Mouse (Mus musculus): Measurements from ENCODE around the gene Rela.

Gene Rela

GRCm38 (mm10) chr19:5637069-5638047 is at the start of gene Rela:
Rela (plus strand) TSS chr19:5637483.
- peak; percentile 90 to 92 for DNase-seq (ENCODE audit: low spot score in 2 of 2)

GRCm38 (mm10) chr19:5589159-5589558 is 48.1 kb upstream of the Rela start:
- DNase-seq (ENCODE audit: low spot score in 2 of 2): no peak

GRCm38 (mm10) chr19:5591888-5592287 is 45.4 kb upstream of the Rela start:
- no peak for DNase-seq (ENCODE audit: low spot score in 2 of 2)

- DNase-seq (ENCODE audit: low spot score in 2 of 2): no peak
Observed at GRCm38 (mm10) chr19:5599224-5599623, 38.1 kb upstream of the Rela start.

- DNase-seq (ENCODE audit: low spot score in 2 of 2): peak; percentile 79 to 86
Observed at GRCm38 (mm10) chr19:5601752-5602541, 35.3 kb upstream of the Rela start, which contains the start of gene Rnaseh2c. Rnaseh2c (plus strand) TSS chr19:5601873.

- no peak for DNase-seq (ENCODE audit: low spot score in 2 of 2)
Observed at GRCm38 (mm10) chr19:5603664-5604063, 33.6 kb upstream of the Rela start.

- peak in 1 of 2 experiments; percentile 34 for DNase-seq (ENCODE audit: low spot score in 2 of 2)
Observed at GRCm38 (mm10) chr19:5605126-5605525, 32.2 kb upstream of the Rela start.

- DNase-seq (ENCODE audit: low spot score in 2 of 2): no peak
Observed at GRCm38 (mm10) chr19:5606196-5606595, 31.1 kb upstream of the Rela start.

- DNase-seq (ENCODE audit: low spot score in 2 of 2): no peak
Observed at GRCm38 (mm10) chr19:5607705-5608410, 29.4 kb upstream of the Rela start.

- no peak for DNase-seq (ENCODE audit: low spot score in 2 of 2)
Observed at GRCm38 (mm10) chr19:5608707-5609106, 28.6 kb upstream of the Rela start.

GRCm38 (mm10) chr19:5609171-5609546 is 28.1 kb upstream of the Rela start:
- DNase-seq (ENCODE audit: low spot score in 2 of 2): no peak

GRCm38 (mm10) chr19:5609547-5610404 is 27.5 kb upstream of the Rela start, which contains the start of gene Kat5:
Kat5 (minus strand) TSS chr19:5610237.
- DNase-seq (ENCODE audit: low spot score in 2 of 2): peak; percentile 95 to 97

GRCm38 (mm10) chr19:5611973-5612372 is 25.3 kb upstream of the Rela start:
- DNase-seq (ENCODE audit: low spot score in 2 of 2): no peak

GRCm38 (mm10) chr19:5612762-5613411 is 24.4 kb upstream of the Rela start:
- DNase-seq (ENCODE audit: low spot score in 2 of 2): no peak

- DNase-seq (ENCODE audit: low spot score in 2 of 2): no peak
Observed at GRCm38 (mm10) chr19:5614953-5615352, 22.3 kb upstream of the Rela start.

GRCm38 (mm10) chr19:5620007-5620406 is 17.3 kb upstream of the Rela start:
- DNase-seq (ENCODE audit: low spot score in 2 of 2): no peak

GRCm38 (mm10) chr19:5621884-5622283 is 15.4 kb upstream of the Rela start:
- DNase-seq (ENCODE audit: low spot score in 2 of 2): no peak

- no peak for DNase-seq (ENCODE audit: low spot score in 2 of 2)
Observed at GRCm38 (mm10) chr19:5625311-5625710, 12.0 kb upstream of the Rela start.

- DNase-seq (ENCODE audit: low spot score in 2 of 2): no peak
Observed at GRCm38 (mm10) chr19:5629907-5630306, 7.4 kb upstream of the Rela start.

- no peak for DNase-seq (ENCODE audit: low spot score in 2 of 2)
Observed at GRCm38 (mm10) chr19:5632120-5632519, 5.2 kb upstream of the Rela start.
